Mouse (Mus musculus) thymus, postnatal 10 days (tissue): ENCODE measurements around the gene P2rx2.

Experiments
- DNase-seq, 2 experiments: peaks; one replicate each; pipeline ENCODE4 v3.0.0; 2021; ENCODE audit warnings: low spot score in 2 of 2

P2rx2 gene

DNA sequence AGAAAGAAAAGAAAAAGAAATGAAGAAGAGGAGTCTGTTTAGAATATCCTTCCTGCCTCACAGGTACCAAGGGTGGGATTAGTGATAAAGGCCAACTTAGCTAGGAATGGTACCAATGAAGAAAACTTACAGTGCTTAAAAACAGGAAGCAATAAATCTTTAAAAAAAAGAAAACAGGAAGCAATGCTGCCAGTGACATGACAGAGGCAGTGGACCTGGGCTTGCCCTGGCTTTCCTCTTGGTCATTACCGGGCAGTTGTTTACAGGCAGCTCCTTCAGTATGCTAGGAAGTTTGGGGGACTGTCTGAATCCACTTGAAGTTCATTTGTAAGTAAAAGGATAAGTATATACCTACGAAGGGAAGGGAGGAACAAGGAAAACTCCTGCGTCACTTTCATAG, 12.5 kb downstream of the P2rx2 start:
- DNase-seq, result no peak

DNA sequence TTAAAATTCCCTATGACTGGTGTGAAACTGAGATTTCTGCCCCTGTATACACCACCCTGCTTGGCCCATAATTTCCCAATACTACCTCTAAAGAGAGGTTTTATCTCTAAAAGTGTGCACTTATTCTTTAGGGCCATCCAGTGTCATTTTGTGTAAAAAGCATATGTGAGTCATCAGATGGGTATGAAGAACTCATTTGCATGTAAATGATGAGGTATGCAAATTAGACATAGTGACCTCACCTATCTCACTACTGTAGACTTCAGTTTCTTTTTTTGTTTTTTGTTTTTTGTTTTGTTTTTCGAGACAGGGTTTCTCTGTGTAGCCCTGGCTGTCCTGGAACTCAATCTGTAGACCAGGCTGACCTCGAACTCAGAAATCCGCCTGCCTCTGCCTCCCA, 29.9 kb downstream of the P2rx2 start:
- no peak for DNase-seq

DNA sequence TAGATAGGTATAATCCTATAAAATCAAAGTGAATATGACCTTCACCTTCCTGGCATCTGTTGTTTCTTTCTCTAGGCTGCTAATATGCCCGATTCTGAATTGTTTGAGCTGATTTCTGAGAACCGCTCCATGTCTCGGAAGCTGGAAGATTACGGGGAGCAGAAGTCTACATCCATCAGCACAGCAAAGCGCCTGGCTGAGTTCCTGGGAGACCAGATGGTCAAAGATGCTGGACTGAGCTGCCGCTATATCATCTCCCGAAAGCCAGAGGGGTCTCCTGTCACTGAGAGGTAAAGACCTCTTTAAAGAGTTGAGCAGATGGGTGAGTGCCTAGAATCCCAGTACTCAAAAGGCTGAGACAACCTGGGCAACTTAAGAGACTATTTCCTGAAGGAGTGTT, 34.2 kb downstream of the P2rx2 start:
- no peak for DNase-seq

DNA sequence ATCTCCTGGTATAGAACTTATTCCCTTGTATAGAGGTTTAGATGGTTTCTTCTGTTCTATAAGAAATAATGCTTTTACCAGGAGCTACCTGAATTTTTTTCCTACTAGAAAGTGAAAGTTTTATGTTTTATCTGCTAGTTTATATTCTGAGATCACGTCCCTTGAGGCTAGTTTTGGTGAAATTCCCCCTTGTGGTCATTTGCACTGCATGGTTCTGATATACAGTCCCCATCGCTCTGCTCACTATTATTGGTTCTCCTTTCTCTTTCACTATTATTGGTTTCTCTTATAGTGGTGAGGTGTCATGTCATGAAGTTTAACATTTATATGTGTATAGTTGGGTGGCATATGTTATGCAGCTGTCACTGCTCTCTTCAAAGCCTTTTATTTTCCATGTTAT, 42.4 kb downstream of the P2rx2 start:
- DNase-seq, result no peak

DNA sequence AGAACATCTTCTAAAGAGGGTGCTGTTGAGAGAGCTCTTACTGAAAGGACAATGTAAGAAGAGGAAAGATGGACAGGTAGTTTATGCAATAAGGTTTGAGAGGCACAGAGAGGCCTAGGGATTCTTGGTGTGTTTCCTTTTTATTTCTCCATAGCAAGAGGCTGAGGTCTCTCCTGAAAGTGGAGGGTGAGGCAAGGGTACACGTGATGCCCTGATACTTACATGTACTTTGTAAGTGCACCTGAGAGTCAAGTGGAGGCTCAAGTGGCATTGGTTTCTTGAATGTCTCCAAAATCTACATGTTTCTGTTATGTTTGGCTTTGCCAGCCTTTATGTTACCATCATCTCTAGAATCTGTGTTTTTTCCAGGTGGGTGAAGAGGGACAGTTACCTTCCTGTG, 46.4 kb downstream of the P2rx2 start:
- DNase-seq, result no peak

DNA sequence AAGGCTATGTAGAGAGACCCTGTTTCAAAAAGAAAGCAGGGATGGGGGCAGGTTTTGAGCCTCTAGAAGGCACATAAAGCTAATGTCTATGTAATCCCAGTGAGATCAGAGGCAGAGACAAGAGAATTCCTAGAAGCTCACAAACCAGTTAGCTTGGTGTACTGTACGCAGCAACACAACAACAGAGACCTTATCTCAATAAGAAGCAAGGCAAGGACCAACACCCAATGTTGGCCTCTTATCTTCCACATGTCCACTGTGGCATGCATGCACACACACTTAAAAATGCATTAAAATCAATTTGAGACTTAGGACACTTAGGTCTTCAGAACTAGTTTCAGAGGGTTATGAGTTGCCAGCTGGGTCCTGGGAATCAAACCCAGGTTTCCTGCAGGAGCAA, 51.4 kb downstream of the P2rx2 start:
- no peak for DNase-seq
